Mouse (Mus musculus): ENCODE data around the gene Tnrc6b.
"Not testable (repeated sequence)": the region's sequence is repeated elsewhere in the genome, so short reads cannot be mapped to it uniquely, and the experiment has no call there.

The Tnrc6b gene

GRCm38 (mm10) chr15:80928811-80929355, 217.8 kb downstream of the Tnrc6b start:
- DNase-seq: peak in 1 of 2 experiments; percentile 38

- DNase-seq: no peak
Observed at GRCm38 (mm10) chr15:80930048-80930571, 219.0 kb downstream of the Tnrc6b start.

GRCm38 (mm10) chr15:80930676-80931320, 219.7 kb downstream of the Tnrc6b start:
- not testable (repeated sequence) for DNase-seq

- no peak for DNase-seq
Observed at GRCm38 (mm10) chr15:80931345-80931960, 220.3 kb downstream of the Tnrc6b start.

GRCm38 (mm10) chr15:80934841-80935240, 223.7 kb downstream of the Tnrc6b start:
- no peak for DNase-seq

- no peak for DNase-seq
Observed at GRCm38 (mm10) chr15:80936686-80937085, 225.6 kb downstream of the Tnrc6b start.

- no peak for DNase-seq
Observed at GRCm38 (mm10) chr15:80938615-80939014, 227.5 kb downstream of the Tnrc6b start.

- DNase-seq: no peak
Observed at GRCm38 (mm10) chr15:80939401-80939800, 228.3 kb downstream of the Tnrc6b start.

GRCm38 (mm10) chr15:80941468-80942040, 230.4 kb downstream of the Tnrc6b start:
- DNase-seq: no peak

- DNase-seq: peak; percentile 50 to 61
Observed at GRCm38 (mm10) chr15:80945851-80946250, 234.7 kb downstream of the Tnrc6b start.

GRCm38 (mm10) chr15:80948145-80949135, 237.3 kb downstream of the Tnrc6b start, which contains the start of gene Adsl:
Gene Adsl (plus strand): TSS chr15:80948490.
- DNase-seq: peak; percentile 91 to 94

- no peak for DNase-seq
Observed at GRCm38 (mm10) chr15:80949431-80949830, 238.3 kb downstream of the Tnrc6b start.

- DNase-seq: no peak
Observed at GRCm38 (mm10) chr15:80950055-80950454, 238.9 kb downstream of the Tnrc6b start.

GRCm38 (mm10) chr15:80953971-80954370, 242.9 kb downstream of the Tnrc6b start:
- no peak for DNase-seq

GRCm38 (mm10) chr15:80954861-80955260, 243.7 kb downstream of the Tnrc6b start:
- no peak for DNase-seq

GRCm38 (mm10) chr15:80955836-80956438, 244.8 kb downstream of the Tnrc6b start:
- DNase-seq: no peak

GRCm38 (mm10) chr15:80969371-80969770, 258.3 kb downstream of the Tnrc6b start:
- no peak for DNase-seq

- peak in 1 of 2 experiments; percentile 20 for DNase-seq
Observed at GRCm38 (mm10) chr15:80974311-80974710, 263.2 kb downstream of the Tnrc6b start.

- DNase-seq: no peak
Observed at GRCm38 (mm10) chr15:80975666-80976065, 264.6 kb downstream of the Tnrc6b start.

GRCm38 (mm10) chr15:80977620-80978334, 266.7 kb downstream of the Tnrc6b start, which contains the start of gene Sgsm3:
Gene Sgsm3 (plus strand): TSS chr15:80977765.
- DNase-seq: peak; percentile 84 to 93

- no peak for DNase-seq
Observed at GRCm38 (mm10) chr15:80979611-80980010, 268.5 kb downstream of the Tnrc6b start.
